Mouse (Mus musculus): ENCODE data around the gene Olfr750.

DNA sequence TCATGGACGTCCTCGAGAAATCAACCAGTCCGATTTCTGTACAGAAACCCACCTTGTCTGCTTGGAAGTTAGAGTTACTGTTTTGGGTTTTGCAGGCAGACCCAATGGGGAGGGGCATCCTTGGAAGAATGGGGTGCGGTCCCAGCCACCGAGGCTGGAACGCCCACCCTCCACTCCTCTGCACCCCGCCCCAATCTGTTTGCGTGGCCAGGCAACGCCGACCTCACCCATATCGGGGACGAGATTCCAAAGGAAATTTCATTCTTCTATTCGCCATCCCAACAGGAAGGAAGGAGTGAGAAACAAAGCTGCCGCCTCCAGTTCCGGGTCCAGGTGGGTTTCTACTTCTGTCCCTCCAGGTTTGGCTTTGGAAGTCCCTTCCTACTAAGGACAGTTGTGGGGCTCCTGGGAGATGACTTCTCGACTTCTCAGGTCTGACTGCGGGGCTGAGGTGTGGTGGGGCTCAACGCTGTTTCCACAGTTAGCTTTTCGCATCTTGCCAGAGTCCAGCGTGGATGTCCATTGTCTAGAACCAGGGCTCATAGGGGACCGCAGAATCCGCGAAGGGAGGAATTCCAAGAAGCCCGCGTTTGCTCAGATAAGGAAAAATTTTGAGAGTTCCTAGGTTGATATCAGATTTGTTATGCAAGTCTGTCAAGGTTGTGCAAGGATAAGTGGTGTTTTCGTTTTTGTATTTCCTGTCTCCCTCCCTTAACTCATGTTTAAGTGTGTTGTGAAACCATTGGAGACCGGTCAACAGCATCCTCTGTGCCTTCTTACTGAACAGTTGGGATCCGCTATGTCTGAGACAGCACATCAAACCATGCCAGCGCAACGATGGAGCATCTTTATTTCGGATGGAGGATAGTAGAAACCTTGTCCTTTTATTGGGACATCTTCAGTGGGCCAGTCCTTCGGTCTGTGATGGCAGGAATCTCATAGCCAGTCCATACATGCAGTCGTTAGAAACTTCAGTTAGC lies 17.0 kb upstream of the Olfr750 start, which contains the start of the genes Rnase4 and Ang:
- no peak for TF ChIP-seq POLR2A (IDR thresholded peaks at IDR 0.05; ENCODE audit: borderline replicate concordance, low read depth, low read length)
- no peak for TF ChIP-seq CTCF (IDR thresholded peaks at IDR 0.05; ENCODE audit: low read depth, low read length)
